Mouse (Mus musculus): ENCODE measurements at regions not wholly inside any gene's neighbourhood (a gene's known extent, or its start where the extent isn't known, plus 50 kb on each side); places are given as distances from the start of the nearest gene placed in this dataset.

DNA sequence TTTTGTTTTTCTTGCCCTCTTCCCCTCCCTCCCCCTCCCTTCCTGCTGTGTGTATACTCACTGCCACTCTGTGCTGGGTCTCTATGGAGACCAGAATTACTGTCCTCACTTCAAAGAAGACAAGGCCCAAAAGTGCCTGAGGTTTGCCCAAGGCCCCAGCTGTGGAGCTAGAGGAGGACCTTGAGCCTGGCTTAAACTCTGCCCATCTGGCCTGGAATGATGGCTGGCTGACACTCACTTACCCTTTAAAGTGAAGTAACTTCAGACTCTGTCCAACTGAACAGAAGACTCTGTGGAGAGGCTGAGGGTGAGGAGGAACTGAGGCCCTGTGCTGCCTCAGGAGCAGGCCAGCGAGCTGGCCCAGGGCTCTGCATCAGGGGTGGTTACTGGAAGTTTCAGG, 61.8 kb upstream of the Itga11 start:
- Histone ChIP-seq H3K36me3 (ENCODE audit: control insufficient read depth, insufficient read depth, low read length) (no peaks in the 10 kb centered on the region), H3K27ac (ENCODE audit: low read depth) (no peak overlapping the region), H3K4me3 (ENCODE audit: low read depth, low read length) (no peak overlapping the region), H3K9ac (ENCODE audit: low read length) (no peak overlapping the region), H3K4me2 (ENCODE audit: low read length) (no peak overlapping the region), H3K4me1 (replicated peaks; ENCODE audit: control insufficient read depth, insufficient read depth, low read length) (peaks cover 3% of the 10 kb centered on the region; the same call in 1 of the 2 replicates), H3K9me3 (ENCODE audit: control insufficient read depth, low read length) (no peaks in the 10 kb centered on the region), H3K27me3 (replicated peaks; ENCODE audit: control insufficient read depth, insufficient read depth, low read length) (no peaks in the 10 kb centered on the region)
- DNase-seq (ENCODE audit: low spot score) (no peak), ATAC-seq (replicated peaks; ENCODE audit: low FRiP score, low TSS enrichment, low read depth) (no peak)
- WGBS, result 58% methylated on average over 1 of the region's 1 CpGs

DNA sequence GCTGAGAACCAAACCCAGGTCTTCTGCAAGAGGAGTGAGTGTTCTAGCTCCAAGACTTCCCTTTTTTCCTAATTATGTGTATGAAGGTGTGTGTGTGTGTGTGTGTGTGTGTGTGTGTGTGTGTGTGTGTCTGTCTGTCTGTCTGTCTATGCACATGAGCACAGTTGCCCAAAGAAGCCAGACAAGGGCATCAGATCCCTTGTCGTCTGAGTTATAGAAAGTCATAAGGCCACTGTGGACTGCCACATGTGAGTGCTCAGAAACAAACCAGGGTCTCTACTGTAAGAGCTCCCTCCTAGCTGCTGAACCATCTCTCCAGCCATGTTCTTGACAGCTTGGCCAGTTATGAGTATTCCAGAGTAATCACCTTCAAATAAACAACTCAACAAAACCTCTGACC, 58.6 kb upstream of the Itga11 start:
- Histone ChIP-seq H3K4me2 (ENCODE audit: low read length) (no peak overlapping the region), H3K27ac (ENCODE audit: low read depth) (no peak overlapping the region), H3K9me3 (ENCODE audit: control insufficient read depth, low read length) (no peaks in the 10 kb centered on the region), H3K9ac (ENCODE audit: low read length) (no peak overlapping the region), H3K27me3 (replicated peaks; ENCODE audit: control insufficient read depth, insufficient read depth, low read length) (no peaks in the 10 kb centered on the region), H3K4me1 (replicated peaks; ENCODE audit: control insufficient read depth, insufficient read depth, low read length) (no peaks in the 10 kb centered on the region), H3K4me3 (ENCODE audit: low read depth, low read length) (no peak overlapping the region), H3K36me3 (ENCODE audit: control insufficient read depth, insufficient read depth, low read length) (no peaks in the 10 kb centered on the region)
- DNase-seq (ENCODE audit: low spot score) (no peak), ATAC-seq (replicated peaks; ENCODE audit: low FRiP score, low TSS enrichment, low read depth) (no peak)
- 90% methylated on average over 1 of the region's 1 CpGs for WGBS

DNA sequence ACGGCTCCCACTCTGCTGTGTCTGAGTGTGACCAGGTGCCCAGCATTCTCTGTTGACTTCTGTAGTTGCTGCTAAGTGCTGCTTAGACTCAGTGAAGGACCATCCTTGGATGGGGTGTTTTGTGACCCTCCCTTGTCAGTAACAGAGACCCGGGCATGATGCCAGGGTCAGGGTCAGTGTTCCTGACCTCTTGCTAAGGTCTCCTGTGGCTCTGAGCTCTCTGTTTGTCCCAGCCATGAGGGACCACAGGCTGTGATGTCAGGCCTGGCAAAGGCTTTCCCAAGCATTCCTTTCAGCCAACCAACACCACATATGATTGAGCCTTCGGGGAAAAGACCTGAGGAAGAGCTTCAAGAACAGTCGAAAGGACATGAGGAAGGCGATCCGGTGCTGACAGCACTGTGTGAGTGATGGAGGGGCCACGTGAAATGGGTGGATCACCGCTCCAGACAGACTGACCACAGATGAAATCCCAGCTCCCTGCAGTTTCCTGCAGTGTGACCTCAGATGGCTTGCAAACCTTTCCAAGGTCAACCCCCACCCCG, 56.7 kb upstream of the Itga11 start:
- no peak for ATAC-seq (replicated peaks; ENCODE audit: low FRiP score, low TSS enrichment, low read depth)
- Histone ChIP-seq H3K27ac (ENCODE audit: low read depth) (no peak overlapping the region), H3K27me3 (replicated peaks; ENCODE audit: control insufficient read depth, insufficient read depth, low read length) (no peaks in the 10 kb centered on the region), H3K9me3 (ENCODE audit: control insufficient read depth, low read length) (no peaks in the 10 kb centered on the region), H3K36me3 (ENCODE audit: control insufficient read depth, insufficient read depth, low read length) (no peaks in the 10 kb centered on the region), H3K4me3 (ENCODE audit: low read depth, low read length) (no peak overlapping the region), H3K4me2 (ENCODE audit: low read length) (no peak overlapping the region), H3K4me1 (replicated peaks; ENCODE audit: control insufficient read depth, insufficient read depth, low read length) (no peaks in the 10 kb centered on the region), H3K9ac (ENCODE audit: low read length) (no peak overlapping the region)
- no peak for DNase-seq (ENCODE audit: low spot score)
- 67% methylated on average over 9 of the region's 9 CpGs for WGBS

DNA sequence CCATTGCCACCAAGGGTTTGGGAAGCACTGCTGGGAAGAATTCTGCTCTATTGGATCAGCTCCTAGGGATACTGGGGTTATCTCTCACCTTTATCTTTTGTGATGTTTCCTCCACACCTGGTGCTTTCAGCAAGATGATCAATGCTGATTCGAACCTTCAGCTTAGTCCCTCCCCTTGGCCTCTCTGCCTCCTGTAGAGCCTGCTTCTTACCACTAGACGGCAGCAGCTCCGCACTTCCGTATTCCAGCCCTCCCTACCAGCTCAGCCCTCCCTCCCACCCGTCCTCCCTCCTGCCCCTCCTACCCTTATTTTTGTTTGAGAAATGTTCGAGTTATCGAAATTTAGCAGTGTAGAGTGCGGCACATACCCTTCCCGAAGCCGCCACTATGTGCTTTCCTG, 55.5 kb upstream of the Itga11 start:
- no peaks in the 10 kb centered on the region for H3K27me3 ChIP-seq (replicated peaks; ENCODE audit: control insufficient read depth, insufficient read depth, low read length)
- H3K4me2 ChIP-seq (ENCODE audit: low read length), result no peak overlapping the region
- no peak overlapping the region for H3K9ac ChIP-seq (ENCODE audit: low read length)
- H3K4me3 ChIP-seq (ENCODE audit: low read depth, low read length), result no peak overlapping the region
- no peak overlapping the region for H3K27ac ChIP-seq (ENCODE audit: low read depth)
- no peak for DNase-seq (ENCODE audit: low spot score)
- no peaks in the 10 kb centered on the region for H3K36me3 ChIP-seq (ENCODE audit: control insufficient read depth, insufficient read depth, low read length)
- no peaks in the 10 kb centered on the region for H3K9me3 ChIP-seq (ENCODE audit: control insufficient read depth, low read length)
- no peak for ATAC-seq (replicated peaks; ENCODE audit: low FRiP score, low TSS enrichment, low read depth)
- WGBS, result 56% methylated on average over 10 of the region's 10 CpGs
- no peaks in the 10 kb centered on the region for H3K4me1 ChIP-seq (replicated peaks; ENCODE audit: control insufficient read depth, insufficient read depth, low read length)

DNA sequence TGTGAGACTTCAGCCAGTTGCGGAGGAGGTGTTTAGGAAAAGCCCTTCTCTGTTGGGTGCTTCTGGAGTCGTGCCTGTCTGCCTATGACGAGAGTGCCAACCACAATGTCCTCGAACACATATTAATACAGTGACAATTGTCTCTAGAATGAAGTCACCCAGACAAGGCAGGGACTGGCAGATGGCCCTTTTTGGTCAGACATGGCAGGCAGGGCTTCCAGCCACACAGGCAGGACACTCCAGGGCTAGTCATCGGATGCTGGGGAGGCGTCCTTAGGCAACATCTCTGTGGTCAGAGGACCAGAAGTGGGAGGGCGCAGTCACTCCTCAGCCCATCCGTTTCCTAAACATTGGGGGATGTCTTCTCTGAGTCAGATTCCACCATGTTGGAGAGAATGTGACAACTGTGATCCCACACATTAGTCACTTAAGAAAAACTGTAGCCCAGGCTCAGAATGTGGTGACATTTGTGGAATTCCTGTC, 53.0 kb upstream of the Itga11 start:
- no peak for DNase-seq (ENCODE audit: low spot score)
- H3K4me2 ChIP-seq (ENCODE audit: low read length), result no peak overlapping the region
- ATAC-seq (replicated peaks; ENCODE audit: low FRiP score, low TSS enrichment, low read depth), result no peak
- H3K36me3 ChIP-seq (ENCODE audit: control insufficient read depth, insufficient read depth, low read length), result no peaks in the 10 kb centered on the region
- H3K27ac ChIP-seq (ENCODE audit: low read depth), result no peak overlapping the region
- no peak overlapping the region for H3K9ac ChIP-seq (ENCODE audit: low read length)
- no peak overlapping the region for H3K4me3 ChIP-seq (ENCODE audit: low read depth, low read length)
- H3K4me1 ChIP-seq (replicated peaks; ENCODE audit: control insufficient read depth, insufficient read depth, low read length), result no peaks in the 10 kb centered on the region
- H3K27me3 ChIP-seq (replicated peaks; ENCODE audit: control insufficient read depth, insufficient read depth, low read length), result no peaks in the 10 kb centered on the region
- H3K9me3 ChIP-seq (ENCODE audit: control insufficient read depth, low read length), result no peaks in the 10 kb centered on the region
- 80% methylated on average over 8 of the region's 8 CpGs for WGBS

DNA sequence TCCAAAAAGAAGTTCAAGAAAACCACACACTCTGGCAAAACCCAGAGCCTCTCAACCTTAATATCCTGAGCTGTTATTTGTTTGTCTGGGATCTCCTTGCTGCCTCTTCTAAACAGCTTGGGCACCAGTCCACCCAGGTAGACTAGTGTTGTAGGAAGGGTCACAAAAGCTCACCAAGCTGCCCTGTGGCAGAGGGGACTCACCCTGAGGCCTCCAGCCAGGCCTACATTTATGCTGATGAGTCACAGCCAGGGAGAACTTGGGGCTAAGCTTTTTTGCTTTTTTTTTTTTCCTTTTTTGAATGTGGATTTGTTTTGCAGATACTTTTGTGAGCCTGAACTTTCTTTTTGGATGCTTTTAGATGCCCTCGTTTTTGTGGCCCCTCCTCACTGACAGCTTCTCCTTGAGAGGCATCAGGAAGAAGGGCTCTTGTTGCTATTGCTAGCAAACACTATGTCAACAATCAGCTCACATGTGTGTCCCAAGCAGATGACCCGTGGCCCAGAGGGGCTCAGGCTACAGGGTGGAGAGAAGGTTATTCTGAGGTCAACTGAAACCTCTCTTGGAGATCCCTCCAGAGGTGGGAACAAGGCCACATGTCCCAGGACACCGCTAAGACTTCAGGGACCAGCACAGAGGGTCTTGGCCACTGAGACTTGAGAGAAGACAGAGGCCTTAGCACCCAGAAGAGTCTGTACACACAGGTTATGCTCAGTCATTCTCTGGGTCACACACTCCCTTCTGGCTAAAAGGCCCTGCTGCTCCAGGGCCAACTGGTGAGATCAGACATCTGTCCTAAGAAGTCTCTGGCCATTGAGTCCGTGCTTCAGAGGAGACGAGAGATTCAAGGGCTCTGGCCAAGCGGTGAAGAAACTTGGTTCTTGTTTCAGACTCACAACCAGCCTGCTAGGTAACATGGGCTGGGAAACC, 50.3 kb upstream of the Itga11 start:
- Histone ChIP-seq H3K9me3 (ENCODE audit: control insufficient read depth, low read length) (0 out of 2 replicates have a peak, but pooled peaks cover 4% of the 10 kb centered on the region), H3K4me3 (ENCODE audit: low read depth, low read length) (no peak overlapping the region), H3K4me2 (ENCODE audit: low read length) (no peak overlapping the region), H3K36me3 (ENCODE audit: control insufficient read depth, insufficient read depth, low read length) (no peaks in the 10 kb centered on the region), H3K9ac (ENCODE audit: low read length) (no peak overlapping the region), H3K27ac (ENCODE audit: low read depth) (no peak overlapping the region), H3K4me1 (replicated peaks; ENCODE audit: control insufficient read depth, insufficient read depth, low read length) (no peaks in the 10 kb centered on the region; the same call in 1 of the 2 replicates), H3K27me3 (replicated peaks; ENCODE audit: control insufficient read depth, insufficient read depth, low read length) (no peaks in the 10 kb centered on the region)
- 61% methylated on average over 6 of the region's 6 CpGs for WGBS
- ATAC-seq (replicated peaks; ENCODE audit: low FRiP score, low TSS enrichment, low read depth) (no peak), DNase-seq (ENCODE audit: low spot score) (no peak)

Data from intestine, embryonic 14.5 days (tissue).